Mouse (Mus musculus): ENCODE results near the gene Ndufa11.

Ndufa11 gene

DNA sequence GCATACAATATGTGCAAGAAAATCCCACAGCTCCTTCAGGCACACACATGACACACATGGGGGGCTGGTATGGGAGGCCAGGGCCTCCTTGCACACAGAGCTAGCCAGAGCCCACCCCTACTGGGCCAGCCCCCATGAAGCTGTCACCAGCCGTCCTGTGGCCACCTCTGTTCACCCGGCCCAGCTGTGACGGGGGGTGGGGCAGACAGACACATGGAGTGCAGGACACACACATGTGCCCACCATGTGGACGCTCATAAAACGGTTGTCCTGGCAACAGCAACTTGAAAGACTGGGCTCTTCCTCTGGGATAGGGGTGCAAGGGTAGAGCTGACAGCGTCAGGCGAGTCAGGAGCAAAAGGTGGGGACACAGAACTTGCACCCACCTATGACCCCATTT is 41.7 kb downstream of the Ndufa11 start:
- no peak for DNase-seq (ENCODE audit: low read depth, low spot score)

DNA sequence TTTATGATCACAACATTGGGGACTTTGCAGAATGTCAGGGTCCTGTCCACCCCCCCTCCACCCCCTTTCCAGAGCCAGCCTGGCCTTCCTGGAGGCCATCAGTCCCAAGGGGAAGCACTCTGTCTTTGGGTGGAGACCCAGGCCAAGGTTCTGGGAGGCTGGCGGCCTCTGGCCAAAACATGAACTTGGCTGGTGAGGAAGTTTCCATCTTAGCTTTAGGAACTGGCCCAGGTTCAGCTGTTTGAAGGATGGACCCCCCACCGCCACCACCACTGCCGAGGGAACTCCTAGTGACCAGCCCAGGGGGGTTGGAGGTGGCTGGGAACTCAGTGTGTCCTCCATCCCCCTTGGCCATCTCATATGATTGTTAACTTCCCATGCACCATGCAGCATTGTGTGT is 43.5 kb downstream of the Ndufa11 start:
- no peak for DNase-seq (ENCODE audit: low read depth, low spot score)

DNA sequence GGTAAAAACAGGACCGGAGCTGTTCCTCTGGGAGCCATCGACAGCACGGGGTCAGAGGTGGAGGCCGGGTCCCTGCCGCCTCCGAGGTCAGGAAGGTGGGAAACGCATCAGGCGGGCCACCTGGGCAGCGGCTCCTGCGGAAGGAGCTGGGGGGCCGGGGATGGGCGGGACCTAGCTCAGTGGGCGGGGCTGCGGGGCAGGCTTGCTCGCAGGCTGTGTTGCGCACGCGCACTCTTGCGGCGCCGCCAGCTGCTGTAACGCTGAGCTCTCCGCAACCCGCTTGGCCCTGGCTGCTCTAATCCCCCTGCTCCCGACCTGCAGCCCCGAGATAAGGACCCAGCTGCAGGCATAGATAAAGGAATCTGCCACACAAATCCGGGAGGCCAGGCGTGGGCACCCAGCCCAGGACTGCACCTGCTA is 44.4 kb downstream of the Ndufa11 start:
- peak; percentile 72 for DNase-seq (ENCODE audit: low read depth, low spot score)

DNA sequence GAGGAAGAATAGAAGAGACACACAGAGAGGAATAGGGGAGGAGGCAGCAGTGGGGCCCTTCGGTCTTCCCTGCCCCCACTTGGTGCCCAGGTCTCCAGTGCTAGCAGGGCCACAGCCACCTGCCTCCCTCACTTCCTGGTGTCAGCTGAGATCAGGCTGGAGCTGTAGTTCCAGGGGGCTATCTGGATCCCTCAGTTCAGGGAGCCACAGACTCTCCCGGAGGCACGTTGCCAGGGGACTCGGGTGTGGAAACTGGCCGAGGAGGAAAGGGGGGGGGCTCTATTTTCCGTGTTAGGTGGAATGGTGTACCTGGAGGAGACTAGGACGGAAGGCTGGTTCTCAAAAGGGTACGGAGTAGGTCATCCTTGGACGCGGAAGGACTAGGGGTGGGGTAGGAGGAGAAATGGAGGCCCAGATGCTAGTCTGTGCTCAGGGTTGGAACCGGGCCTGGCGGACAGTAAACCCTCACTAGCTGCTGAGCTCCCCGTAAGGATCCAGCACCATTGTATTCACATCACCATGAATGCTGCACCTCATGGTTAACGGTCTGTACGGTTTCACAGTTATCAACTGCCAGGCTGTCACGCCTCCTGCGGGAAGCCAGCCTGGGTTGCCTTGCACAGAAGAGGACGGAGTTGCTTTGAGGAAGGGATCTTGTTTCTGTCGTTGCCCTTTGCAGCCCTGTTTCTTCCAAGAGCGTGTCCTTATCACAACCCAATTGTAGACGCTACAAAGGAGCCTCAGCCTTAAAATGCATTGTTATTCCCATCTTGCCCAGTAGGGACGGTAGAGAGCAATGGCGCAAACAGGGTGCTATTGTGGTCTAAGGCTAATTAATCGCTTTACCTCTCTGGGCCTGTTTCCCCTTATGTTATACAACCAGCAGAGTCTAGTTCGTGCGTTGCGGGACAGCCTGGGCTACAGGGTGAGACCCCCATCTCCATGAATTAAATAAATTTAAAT is 45.5 kb downstream of the Ndufa11 start:
- DNase-seq (ENCODE audit: low read depth, low spot score): no peak

DNA sequence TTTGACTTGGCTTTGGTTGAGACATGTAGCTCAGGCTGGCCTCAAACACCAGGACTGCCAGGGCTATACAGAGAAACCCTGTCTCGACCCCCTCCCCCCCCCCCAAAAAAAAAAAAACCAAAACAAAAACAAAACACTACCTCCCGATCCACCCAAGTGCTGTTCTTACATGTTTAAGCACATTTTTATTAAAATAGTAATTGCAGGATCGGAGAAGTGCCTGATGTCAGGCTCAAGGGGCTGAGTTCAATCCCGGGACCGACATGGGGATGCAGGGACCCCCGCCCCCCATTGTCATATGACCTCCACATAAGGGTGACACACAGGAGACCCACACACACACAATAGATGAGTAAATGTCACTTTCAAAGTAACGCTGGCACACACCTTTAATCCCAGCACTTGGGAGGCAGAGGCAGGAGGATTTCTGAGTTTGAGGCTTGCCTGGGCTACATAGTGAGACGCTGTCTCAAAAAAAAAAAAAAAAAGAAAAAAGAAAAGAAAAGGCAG is 46.2 kb downstream of the Ndufa11 start:
- no peak for DNase-seq (ENCODE audit: low read depth, low spot score)

DNA sequence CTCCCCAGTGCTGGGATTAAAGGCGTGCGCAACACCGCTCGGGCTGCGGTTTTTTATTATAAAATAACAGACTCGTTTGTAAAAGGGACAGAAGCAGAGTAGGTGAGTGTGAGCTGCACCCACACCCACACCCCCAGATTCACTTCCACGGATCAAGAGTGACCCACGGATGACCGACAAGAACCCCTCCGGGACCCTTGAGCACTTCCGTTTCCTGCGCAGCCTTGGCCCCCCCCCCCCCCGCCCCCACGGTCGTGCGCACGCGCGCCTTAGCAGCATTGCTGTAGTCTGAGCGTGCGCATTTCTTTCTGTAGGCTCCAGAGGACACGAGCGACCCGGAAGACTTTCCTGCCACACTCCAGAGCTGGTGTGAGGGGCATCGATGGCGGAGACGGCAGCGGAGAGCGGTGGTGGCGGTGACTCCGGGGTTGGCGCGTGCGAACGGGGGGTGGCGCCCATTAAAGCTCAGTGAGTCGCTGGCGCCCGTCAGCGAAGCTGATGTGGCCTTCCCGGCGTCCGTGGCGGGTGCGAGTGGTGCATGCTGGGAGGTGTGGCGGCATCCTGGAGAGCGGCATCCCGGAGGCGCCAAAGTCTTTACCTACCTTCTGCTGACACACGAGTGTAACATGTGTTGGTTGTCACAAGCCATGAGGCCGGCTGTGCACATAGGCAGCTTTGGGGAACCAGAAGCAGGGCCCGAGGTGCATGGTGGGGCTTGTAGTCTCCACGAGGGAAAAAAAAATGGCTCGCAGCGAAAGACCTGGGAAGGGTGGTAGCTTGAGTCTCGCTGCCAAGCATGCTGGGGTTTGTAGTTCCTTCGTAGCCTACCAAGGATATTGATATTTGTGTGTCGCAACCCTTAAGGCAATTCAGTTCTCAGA is 47.1 kb downstream of the Ndufa11 start, which contains the start of gene Dus3l:
Dus3l (plus strand) TSS at position 284 of the 881 bp plus-strand sequence.
- DNase-seq (ENCODE audit: low read depth, low spot score): peak; percentile 84

DNA sequence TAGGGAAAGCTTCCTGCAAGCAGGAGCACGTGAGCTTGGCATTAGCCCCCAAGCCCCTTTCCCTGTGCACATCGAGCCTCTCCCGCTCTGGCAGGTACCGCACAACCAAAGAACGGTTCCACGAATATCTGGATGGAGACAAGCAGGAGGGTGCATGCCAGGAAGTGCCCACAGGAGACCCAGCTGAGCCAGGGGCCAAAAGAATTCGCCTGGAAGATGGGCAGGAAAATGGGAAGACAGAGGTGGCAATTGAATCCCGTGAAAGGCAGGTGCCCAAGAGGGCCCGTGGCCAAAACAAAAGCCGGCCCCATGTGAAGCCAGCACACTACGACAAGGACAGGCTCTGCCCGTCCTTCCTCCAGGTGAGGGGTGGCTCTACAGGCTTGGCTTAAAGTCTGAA is 47.9 kb downstream of the Ndufa11 start:
- no peak for DNase-seq (ENCODE audit: low read depth, low spot score)

DNA sequence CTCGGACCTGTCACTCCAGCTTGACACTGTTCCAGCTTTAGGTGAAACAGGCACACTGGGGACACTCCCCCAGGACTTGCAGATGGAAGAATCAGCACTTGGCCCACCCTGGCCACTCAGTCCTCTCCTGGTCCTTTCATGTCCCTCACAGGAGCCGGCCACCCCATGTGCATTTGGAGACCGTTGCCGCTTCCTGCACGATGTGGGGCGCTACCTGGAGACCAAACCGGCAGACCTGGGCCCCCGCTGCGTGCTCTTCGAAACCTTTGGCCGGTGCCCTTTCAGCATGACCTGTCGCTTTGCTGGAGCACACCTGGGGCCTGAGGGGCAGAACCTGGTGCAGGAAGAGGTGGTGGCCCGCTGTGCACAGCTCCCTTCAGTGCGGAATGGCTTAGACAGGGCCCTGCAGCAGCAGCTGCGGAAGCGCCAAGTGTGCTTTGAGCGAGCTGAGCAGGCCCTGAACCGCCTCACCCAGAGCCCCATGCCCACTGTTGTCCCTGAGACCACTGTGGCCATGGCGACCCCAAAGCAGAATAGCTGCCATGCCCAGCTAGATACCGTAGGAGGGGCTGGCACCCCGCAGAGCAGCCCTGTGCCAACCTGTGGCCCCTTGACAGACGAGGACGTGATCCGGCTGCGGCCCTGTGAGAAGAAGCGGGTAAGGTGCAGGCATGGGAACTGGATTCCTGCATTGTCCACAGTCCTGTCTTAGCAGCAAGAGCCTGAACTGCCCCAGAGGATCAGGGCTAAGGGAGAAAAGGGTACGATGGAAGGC is 49.3 kb downstream of the Ndufa11 start:
- DNase-seq (ENCODE audit: low read depth, low spot score): no peak

DNA sequence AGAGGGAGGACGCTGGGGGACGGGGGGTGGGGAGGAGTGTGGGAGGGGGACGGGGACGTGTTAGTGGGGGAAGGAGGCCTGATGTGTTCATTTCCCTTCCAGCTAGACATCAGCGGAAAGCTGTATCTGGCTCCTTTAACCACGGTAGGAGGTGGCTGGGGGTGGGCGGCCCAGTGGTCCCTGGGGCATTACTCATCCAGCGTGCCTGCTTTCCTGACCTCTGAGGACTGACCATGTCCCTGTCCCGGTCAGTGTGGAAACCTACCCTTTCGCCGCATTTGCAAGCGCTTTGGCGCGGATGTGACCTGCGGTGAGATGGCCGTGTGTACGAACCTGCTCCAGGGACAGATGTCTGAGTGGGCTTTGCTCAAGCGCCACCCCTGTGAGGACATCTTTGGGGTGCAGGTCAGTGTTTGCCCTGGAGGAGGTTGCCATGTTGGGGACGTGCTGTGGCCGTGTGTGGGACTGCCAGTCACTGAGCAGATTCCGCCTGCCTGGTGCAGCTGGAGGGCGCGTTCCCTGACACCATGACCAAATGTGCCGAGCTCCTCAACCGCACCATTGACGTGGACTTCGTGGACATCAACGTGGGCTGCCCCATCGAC is 50.1 kb downstream of the Ndufa11 start:
- no peak for DNase-seq (ENCODE audit: low read depth, low spot score)

DNA sequence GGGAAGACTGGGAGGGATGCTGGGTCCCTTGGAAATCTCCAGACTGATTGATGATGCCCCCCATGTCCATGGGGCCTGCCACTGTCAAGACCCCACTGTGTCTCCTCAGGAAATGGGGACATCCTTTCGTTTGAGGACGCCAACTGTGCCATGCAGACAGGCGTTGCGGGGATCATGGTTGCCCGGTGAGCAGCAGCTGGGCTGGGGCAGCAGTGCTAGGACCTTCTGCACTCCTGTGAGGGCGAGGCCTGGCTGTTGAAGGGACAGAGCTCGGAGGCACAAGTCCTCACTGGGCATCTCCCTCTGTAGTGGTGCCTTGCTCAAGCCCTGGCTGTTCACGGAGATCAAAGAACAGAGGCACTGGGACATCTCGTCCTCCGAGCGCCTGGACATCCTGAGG is 51.4 kb downstream of the Ndufa11 start:
- DNase-seq (ENCODE audit: low read depth, low spot score): no peak

DNA sequence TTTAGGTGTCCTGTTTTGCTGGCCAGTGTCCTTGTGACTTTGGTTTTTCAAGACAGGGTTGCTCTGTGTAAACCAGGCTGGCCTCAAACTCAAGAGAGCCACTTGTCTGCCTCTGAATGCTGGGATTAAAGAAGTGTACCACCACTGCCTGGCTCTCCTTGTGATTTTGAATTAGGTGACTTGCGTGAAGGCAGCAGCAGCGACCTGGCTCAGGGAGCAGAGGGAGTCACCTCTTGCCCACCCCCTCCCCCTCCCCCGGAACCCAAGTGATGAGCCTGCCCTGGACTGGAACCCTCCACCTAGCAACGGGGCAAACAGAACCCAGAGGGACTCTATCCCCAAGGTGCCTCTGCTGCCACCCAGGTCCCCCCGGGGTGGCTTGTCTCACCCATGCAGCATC is 52.4 kb downstream of the Ndufa11 start, which contains the start of gene Prr22:
Prr22 (plus strand) TSS at position 301 of the 400 bp plus-strand sequence.
- no peak for DNase-seq (ENCODE audit: low read depth, low spot score)

All from brain, embryonic 18.5 days (tissue).